Mouse (Mus musculus) C2C12 (cell line): ENCODE measurements around the gene Nlgn1.

ENCODE experiments used
- CTCF ChIP-seq: IDR thresholded peaks from one replicate; pipeline ENCODE4 v1.5.1; 2011; ENCODE audit not compliant: control insufficient read depth, insufficient read depth, insufficient read length
- FOSL1 ChIP-seq: IDR thresholded peaks from one replicate; pipeline ENCODE4 v1.8.0; 2011; ENCODE audit warnings: mild to moderate bottlenecking, low read length; ENCODE audit not compliant: poor library complexity, insufficient read depth, severe bottlenecking
- USF1 ChIP-seq: IDR thresholded peaks from one replicate; pipeline ENCODE4 v1.6.1; 2011; ENCODE audit warnings: low read depth, mild to moderate bottlenecking, control low read depth, moderate library complexity

DNA sequence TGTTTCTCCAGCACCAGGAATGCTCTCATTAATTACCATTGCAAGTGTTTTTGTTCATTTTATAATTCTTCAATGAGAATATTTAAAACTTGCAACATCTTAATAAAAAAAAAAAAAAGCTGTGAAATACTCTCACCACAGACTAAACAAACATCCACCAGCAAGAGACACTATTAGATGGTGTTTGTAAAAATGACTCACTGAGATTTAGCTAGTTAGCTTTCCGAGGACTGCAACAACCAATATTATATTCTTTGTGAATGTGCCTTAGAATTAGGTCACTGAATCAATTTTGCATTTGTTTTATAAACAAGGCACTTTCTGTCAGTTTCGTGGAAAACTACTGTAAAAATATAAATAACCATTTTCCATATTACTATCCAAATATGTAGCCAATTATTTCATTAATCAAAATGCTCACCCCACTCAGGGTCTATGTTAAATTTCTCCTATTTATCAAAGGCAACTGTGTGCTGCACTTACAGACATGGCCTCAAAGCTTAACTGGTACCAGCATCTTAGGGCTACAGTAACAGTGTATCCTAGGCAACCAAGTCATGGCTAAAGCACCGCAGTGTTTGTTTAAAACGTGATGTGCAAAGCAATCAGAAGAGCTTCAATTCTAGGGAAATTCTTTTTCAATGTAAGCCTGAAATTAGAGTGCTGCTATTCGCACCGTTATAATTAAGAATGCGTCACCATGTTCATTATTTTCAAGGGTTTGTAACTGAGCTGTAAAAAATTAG lies 329.2 kb downstream of the Nlgn1 start:
- TF ChIP-seq CTCF (no peak), FOSL1 (no peak), USF1 (no peak)
